Mouse (Mus musculus) cerebellum, postnatal 4 days (tissue): ENCODE data around the gene Sorbs1.
A peak's percentile ranks its signal among the peaks of the same experiment; 100 is the strongest.

Experiments
- DNase-seq, 2 experiments: peaks; one replicate each; pipeline ENCODE4 v3.0.0; 2022; ENCODE audit warnings: low spot score in 2 of 2, mixed read lengths in 1 of 2

Sorbs1 gene

DNA sequence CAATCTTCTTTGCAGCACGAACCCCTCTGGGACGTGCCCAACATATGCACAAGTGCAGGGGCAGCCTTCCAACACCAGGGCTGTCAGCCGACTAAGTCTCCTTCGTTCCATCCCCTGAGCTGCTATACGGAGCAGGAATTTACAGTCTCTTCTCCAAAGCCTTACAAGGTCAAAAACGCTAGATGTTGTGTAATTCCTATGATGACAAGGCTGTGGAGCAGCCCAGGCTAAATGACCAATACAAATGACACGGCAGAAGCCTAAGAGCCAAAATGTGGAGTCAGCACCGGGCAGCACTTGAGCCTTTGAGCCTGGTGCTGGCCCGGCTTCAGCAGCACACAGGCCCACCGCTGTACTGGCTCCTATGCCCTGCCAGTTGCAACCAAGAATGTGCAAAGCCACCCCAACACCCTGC, 35.4 kb downstream of the Sorbs1 start:
- DNase-seq: peak in 1 of 2 experiments; percentile 37

DNA sequence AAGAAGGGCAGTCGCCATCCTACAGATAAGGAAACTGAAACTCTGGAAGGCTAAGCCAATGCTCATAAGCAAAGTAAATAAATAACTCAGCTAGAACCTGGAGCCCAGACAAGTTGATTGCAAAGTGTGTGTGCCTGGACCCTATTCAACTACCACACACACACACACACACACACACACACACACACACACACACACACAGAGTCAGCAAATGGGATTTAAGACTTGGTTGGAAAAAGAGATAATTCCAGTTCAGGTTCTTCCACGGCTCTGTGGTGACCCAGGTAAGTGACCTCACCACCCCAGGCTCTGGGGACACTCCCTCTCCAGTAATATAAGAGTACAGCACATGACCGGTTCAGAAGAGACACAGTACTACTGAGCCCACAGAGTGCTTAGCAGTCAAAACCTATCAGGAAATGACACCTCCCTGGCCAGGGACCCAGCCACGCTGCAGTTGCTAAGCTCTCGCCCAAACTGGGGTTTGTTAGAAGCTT, 36.1 kb downstream of the Sorbs1 start:
- no peak for DNase-seq

DNA sequence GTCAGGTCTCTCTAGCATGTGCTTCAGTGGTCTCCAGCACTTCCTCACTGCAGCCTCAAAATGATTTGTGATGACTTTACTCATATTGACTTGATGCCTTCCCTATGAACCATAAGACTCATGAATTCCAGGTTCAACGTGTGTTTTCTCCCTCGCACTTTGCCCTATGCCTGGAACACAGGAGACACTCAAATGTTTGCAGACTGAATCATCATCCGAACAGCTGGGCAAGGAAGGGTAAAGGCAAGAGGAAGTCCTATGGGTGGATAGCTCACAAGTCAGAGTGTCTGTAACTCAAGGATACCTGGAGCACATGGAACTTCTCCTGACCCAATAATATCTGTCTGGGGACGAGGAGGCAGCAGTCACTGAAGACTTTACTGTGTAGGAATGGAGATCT, 37.1 kb downstream of the Sorbs1 start:
- no peak for DNase-seq

DNA sequence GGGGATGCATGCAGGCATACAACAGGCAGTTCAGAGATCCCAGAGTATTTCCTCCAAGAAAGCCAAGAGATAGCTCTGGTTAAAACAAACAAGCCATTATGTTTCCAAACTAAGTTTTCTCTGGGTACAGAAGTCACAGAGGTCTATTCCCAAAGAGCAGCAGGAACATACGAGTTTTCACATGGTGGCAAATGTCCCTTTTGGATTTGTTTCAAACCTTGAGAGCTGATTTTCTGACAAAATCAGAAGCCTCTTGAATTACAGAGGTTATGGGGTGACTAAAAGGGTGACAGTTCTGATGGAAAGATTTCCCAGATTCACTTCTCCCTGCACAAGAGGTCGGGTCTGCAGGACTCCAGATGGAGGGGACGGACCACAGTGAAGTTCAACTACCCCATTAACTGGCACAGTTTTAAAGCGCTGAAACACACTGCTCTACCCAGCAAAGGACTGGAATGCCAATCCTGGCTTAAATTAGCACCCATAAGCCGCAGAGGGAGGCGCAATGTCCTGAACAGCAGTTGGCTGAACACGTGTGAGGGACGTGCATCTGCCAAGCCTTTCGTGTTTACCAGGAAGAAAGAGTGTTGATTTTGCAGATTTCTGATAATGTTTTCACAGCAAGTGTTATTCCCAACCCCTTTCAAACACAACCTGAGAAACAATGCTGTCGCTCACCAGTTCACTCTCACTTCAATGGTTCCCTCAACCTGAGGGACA, 41.9 kb downstream of the Sorbs1 start:
- no peak for DNase-seq

DNA sequence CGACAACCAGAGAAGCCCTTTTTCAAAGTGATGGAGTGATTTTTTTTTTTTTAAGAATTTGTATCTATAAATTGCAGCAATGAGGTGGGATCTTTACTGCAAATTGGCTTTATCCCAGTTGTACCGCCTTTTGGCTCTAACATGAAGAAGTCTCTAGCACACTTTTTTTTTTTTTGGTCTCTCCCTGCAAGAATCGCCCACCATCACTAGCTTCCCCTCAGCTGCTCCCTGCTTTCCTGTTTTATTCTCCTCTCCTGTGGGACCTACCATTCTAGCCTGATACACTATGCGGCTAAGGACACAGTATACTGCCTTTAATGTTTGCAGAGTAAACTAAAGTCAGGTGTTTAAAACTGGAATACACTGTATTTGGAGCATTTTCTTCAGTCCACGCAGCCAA, 43.8 kb downstream of the Sorbs1 start:
- DNase-seq: no peak

DNA sequence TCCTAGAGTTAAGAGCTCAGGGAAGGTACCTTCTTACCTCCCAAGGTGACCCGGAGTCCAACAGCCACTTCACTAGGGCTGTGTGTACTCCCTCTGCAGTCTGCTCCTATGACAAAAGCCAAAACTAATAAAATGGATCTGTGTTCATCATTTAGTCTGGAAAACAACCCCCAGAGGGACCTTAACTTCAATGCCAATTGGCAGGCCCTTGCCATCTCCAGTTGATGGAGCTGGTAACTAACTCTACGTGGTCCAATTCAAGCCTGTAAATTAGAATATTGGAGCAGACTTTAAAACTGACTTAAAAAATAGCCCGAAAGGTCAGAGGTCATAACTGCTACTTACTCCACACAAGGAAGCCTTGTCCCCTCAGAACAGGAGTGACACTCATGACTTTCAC, 45.3 kb downstream of the Sorbs1 start:
- no peak for DNase-seq

DNA sequence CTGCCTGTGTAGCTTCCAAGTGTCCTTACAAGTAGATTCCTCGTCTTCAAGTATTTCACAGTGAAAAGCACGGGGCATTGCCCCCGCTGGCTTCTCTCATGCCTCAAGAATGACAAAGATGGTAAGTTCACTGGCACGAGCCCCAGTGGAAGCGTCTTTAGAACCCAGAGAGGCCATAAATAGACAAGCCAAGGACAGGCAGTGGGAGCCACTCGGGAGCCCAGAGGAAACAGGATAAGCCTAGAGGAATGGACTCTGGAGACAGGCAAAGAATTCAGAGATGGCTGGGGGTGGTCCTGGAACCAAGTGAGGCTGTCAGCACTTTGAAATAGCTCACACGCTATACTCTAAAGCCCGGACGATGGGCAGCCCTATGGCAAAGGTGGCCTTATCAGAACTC, 45.8 kb downstream of the Sorbs1 start:
- DNase-seq: no peak

DNA sequence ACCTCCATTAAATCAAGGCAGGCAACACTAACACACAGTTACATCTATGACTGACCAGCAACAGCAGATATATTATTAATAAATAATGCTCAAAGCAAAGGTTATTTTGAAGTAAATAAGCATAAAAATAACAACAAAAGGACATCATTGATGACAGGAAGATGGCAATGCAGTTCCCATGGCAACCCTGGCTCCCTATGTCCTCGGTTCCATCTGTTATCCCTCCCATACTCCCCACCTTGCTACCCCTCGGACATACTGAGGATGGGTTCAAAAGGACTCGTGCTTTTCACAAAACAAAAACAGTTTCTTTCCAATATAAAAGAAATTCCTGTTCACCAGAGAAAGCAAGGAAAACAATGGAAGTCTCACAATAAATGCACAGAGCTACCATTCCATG, 48.2 kb downstream of the Sorbs1 start:
- DNase-seq: no peak

DNA sequence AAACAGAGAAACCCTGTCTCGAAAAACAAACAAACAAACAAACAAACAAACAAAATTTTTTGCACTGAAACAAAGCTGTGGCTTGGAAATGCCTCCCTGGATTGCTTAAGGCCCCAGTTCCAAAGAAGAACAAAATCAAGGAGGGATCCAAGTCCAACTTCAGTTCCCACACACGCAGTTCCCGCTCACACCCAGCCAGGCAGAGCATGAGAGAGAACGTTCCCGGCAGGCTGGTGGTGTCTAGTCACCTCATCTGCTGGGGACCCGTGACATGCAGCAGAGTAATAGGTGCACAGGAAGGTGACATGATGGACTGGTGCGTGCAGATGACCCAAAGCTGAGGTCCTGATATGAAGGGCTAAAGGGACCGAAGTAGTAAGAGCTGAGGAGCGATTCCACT, 49.2 kb downstream of the Sorbs1 start:
- DNase-seq: no peak

DNA sequence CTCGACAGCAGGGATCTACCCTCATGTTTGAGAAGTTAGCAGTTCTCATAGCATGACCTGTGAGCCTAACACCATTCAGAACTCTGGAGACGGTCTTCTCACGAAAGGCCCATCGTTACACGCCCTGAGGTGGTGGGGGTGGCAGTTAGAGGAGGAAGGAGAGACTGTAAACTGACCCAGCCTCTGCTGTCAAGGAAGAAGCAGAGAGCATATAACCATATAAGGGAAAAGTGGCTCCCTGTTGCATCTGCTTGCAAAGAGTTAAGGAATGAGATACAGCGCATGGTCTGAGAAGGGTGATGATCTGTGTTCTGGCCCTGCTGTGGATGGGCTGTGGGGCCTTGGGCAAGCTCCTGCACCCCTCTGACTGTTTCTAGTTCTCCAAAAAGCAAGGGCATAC, 50.7 kb downstream of the Sorbs1 start:
- DNase-seq: no peak

DNA sequence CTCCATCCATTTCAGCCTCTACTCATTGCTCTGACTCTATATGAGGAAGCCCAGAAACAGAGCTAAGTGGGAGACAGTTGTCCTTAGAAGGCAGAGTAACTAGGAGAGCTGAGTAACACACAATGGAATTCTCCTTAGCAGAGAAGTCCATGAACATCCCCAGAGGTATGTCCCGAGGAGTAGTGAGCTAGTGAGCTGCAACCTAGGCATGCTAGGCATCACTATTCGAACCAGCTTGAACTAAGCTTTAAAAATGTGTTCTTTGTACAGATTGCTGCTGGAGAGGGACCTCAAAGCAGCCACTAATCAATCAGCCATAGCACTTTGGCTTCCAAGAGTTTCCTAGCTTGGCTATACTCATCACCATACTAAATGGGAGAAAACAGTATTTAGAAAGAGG, 51.1 kb downstream of the Sorbs1 start:
- no peak for DNase-seq

DNA sequence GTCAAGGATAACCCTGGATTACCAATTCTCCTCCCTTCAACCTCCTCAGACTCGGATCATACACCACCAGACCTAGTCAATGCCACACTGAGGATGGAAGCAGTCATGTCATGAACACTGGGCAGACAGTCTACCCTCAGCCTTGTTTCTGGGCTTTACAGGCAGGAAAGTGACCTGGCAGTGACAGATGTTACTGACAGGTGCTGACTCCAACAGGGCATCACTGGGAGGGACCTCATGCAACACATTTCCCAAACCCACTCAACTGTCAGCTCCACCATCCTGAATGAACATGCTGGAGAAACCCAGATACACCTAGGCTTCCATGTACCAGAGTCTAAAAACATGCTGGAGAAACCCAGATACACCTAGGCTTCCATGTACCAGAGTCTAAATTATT, 51.9 kb downstream of the Sorbs1 start:
- no peak for DNase-seq

DNA sequence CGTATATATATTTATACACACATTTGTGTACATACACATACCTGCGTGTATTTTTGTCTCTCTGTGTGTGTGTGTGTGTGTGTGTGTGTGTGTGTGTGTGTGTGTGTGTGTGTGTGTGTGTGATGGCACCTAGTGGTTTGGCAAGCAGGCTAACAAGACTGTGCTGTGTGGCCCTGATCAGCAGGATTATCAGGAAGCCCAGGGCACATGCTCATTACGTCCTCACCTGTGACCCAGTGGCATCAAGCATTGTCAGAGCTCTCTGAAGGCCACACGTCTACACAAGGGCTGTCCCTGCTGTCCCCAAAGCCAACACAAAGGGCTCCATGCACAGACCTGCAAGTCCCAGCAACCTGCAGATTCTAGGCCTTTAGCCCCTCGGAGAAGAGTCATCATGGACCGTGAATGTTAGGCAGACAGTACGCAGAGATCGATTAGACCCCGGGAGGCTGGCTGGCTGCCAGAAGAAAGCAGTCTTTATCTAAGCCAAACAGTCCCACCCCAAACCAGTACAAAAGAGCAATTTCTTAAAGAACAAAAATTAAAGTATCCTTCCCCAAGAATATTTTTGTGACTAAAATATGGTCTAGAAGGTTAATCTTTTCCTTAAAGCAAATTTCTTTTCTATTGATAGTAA, 52.6 kb downstream of the Sorbs1 start:
- DNase-seq: no peak

DNA sequence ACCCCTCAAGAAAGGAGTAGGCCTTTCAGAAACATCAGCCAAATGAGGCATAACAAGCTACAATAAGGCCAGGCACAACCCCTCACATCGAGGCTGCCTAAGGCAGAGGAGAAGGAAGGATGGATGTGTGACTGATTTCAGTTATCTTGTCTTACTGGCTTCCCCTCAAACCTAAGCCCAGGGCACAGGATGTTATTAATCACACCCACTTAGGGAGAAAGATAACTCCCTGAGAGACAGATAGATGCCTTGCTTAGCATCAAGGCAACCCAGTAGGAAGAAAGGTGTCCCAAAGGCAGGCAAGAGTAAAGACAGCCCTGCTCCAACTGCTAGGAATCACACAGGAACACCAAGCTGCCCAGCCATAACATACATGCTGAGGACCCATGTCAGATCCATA, 54.2 kb downstream of the Sorbs1 start:
- no peak for DNase-seq

DNA sequence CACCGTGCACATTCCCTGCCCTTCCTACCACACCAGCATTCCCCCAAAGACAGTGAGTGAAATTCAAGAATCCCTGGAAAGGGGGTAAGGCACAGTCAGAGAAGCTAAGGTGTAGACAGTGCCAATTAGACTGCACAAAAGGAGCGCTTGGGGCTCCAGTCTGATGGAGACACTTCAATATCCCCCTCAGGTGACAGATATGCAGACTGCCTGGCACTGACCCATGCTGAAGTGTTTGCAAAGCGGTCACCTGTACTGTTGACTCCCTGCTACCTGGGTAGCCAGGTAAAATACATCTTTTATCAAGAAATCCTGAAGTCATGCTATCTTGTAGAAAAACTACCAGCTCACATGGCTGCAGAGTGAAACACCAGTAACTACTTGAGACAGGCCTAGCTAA, 54.8 kb downstream of the Sorbs1 start:
- DNase-seq: no peak

DNA sequence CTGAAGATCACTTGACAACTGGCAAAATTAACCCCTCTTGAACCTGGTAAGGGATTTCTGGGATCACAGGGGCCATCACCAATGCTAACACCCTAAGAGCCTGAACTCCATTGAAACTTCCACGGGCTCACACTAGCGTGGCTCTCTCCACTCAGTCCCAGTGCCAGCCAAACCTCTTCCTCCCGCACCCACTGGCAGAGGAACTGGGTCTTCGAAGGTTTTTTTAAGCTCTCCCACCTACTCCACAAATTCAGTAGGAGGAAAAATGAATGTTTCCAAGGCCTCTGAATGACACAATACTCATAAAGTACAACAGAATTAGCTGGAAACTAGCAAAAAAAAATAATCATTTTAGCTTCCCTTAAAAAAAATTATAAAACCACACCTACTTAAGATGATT, 58.3 kb downstream of the Sorbs1 start:
- DNase-seq: no peak

DNA sequence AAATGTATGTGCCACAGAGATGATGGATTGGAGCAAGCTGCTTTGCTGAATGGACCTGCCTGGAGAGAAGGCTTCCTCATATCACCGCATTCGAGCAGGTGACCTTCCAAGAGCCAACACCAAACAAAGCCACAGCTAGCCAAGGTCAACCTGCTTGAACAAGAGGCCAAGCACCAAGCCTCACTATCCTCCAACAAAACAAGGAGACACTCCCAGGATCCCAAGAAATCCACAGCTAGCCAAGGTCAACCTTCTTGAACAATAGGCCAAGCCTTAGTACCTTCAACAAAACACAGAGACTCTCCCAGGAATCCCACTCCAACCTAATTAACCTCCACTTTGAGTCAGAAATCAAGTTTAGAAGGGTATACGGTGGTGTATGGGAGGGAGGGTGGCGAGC, 59.5 kb downstream of the Sorbs1 start:
- no peak for DNase-seq

DNA sequence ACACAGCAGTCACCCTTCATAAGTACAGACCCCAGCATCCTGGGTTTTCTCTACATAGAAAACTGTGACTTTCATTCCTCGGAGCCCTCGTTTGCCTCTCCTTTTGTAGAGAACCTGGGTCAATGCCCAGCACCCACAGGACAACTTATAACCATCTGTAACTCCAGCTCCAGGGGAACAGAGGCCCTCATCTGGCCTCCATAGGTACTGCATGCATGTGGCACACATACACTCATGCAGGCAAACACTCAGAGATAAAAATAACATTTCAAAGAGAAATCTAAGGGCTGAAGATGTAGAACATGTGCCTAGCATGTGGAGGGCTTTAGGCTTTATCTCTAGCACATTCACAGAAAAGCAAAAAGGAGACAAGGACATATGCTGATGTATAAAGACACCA, 61.4 kb downstream of the Sorbs1 start:
- DNase-seq: no peak

DNA sequence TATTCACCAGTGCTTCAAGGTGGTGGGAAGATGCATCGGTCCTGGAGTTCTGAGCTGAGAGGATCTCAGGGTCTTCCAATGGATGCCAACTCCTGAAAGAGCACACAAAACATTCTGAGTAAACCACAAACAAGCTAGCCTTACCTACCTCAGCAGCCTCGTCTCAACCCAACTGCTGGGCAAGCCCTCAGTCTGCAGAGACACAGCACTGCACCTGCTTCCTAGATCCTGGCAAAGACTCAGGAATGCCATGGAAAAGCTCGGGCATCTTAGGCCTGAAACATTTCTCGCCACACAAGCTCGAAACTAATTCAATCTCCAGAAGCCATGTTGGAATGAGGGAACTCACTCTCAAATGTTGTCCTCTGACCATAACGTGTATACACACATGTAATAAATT, 62.3 kb downstream of the Sorbs1 start:
- no peak for DNase-seq

DNA sequence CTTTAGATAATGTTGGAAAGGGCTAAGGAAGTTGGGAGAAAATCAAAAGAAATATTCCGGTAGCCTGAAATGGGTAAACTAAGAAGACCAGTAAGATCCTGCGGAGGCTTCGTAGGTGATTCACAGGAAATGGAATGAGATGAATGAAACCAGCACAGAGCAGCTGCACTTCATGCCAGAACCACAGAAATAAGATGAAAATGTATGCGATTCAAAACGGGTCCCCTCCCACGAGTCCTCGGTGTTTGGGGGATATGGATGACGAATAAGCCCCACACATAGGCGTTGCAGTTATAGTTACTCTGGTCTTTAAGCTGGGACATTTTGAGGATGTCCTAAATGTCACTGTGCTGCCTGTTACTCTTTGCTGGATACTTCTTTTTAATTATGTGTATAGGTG, 67.1 kb downstream of the Sorbs1 start:
- DNase-seq: no peak

DNA sequence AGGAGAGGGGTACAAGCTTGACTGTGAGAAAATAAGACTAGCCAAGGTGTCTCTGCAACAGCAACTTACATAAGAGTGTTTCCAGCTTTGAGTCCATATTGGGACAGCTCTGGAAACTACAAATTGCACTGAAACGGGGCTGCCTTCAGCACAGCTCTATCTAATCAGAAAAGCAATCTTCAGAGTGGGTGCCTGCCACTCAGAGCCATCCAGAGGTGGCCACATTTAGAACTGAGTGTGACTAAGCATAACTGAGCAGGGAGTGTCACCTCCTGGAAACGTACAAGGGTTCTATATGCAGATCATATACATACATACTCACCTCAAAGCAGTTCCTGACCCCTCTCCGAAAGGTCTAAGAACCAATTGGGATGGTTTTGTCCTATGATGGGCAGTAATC, 71.2 kb downstream of the Sorbs1 start:
- no peak for DNase-seq

DNA sequence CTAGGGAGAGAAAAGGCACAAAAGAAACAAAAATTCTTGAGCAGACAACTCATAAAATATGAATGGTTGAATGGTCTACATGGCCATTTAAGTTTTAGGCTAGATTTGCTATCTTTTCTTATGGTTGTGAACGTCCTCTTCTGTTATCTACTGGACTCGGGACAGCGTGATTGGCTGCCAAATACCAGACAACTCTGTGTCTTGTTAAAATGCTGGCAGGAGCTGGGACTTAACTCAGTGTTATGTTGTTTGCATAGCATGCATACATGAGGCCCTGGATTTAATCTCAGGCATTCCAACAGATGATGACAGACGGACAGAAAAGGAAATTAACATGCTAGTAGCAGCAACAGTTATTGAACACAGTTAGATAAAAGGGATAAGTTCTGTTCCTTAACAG, 72.6 kb downstream of the Sorbs1 start:
- DNase-seq: no peak

DNA sequence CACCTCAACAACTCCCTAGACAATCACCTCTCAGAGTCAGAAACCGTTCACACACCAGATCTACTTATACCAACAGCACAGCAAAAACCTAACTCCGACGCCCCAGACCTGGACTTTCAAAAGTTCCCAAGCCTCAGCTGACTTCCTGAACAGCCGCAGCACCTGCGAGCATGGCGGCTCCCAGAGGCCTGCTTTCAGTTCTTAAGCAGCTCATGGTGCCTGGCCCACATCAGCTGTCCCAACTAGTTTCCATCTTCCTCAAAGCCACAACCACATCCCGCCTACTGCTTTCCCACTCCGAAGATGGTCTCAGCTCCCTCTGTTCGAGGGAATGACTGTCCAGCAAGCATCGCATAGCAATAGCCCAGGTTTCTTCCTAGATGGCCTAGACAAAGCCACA, 74.7 kb downstream of the Sorbs1 start:
- DNase-seq: no peak

DNA sequence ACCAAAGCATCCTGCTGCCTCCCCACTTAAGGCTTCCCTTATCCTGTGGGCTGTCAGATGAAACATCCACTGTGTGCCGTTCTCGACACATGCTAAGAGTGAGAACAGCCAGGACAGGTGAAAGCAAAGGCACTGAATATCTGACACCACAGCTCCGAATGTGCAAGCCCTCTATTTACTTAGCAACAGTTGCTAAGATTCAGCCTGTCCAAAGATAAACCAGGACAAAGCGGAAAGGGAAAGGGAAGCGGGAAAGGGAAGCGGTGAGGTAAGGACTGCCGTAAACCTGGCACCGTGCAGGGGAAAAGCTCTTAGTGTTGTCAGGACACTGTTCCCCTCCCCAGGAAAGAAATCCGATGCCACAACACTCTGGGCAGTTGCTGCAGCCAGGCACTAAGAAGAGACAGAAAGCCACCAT, 75.9 kb downstream of the Sorbs1 start:
- no peak for DNase-seq
